ENCODE assay signal across 9 mouse cellular contexts in the genomic region with DNA sequence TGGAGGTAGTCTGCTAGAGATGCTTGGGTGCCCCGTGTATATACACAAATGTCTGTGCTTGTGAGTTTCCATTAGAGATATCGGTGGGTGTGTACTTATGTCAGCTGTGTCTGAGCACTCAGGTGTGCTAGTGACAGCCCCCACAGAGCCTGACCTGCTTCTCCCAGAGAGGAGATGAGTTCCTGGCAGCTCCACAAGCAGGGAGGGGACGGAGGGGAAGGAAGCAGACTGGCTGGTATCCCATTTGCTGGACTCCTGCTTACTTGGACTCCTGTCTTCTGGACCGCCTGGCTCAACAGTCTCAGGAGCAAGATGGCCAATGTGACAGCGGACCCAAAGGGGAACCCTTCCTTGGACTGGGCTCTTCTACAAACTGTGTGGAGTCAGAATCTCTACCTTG. TPM values are rescaled to one million over a fixed set of nuclear protein-coding genes. Genes with fewer than 3 reads are reported as not detected.
DNase-seq lines count a peak whose midpoint lies in the region; ATAC-seq lines count a peak whose summit lies in the region.
"Had no signal": no experiment of that assay in that cellular context is flagged by ENCODE, and none has a peak within 500 bp of the region (broad histone marks: within the 10 kb centered on the region; RNA-seq: fewer than 3 reads in every experiment).

No protein-coding gene starts in this region.

- WGBS in heart, embryonic 12.5 days = 78% methylated on average over 5 of the region's 5 CpGs
- 59% methylated on average over 5 of the region's 5 CpGs for WGBS in stomach, embryonic 14.5 days
- WGBS in forebrain, embryonic 11.5 days = 81% methylated on average over 5 of the region's 5 CpGs

- no peak for DNase-seq in heart, adult 9 months (ENCODE audit: low spot score in 2 of 2)
- peak; percentile 18 for DNase-seq in lung, postnatal 14 days
- DNase-seq in lung, postnatal 25 days (ENCODE audit: low spot score) = no peak
- DNase-seq in gastrocnemius, adult 8-10 months (ENCODE audit: low spot score in 2 of 2) = peak; percentile 61 to 75
- no peak for DNase-seq in ovary, postnatal 10 days (ENCODE audit: low spot score)
- no peak for DNase-seq in forebrain, embryonic 11.5 days (ENCODE audit: low spot score)

- peaks cover 16% of the 10 kb centered on the region for H3K4me1 ChIP-seq in heart, embryonic 12.5 days (replicated peaks)
- peaks cover 15% of the 10 kb centered on the region; the same call in 1 of the 2 replicates for H3K4me1 ChIP-seq in stomach, embryonic 14.5 days (ENCODE audit: control insufficient read depth, insufficient read depth, low read length)
- peaks cover 2% of the 10 kb centered on the region; the same call in 1 of the 2 replicates for H3K4me1 ChIP-seq in forebrain, embryonic 11.5 days (replicated peaks; ENCODE audit: control insufficient read depth, insufficient read depth, low read length)

- ATAC-seq in heart, embryonic 12.5 days (ENCODE audit: insufficient number of reproducible peaks, low FRiP score) = no peak
- ATAC-seq in stomach, embryonic 14.5 days (ENCODE audit: insufficient number of reproducible peaks, insufficient read depth, low FRiP score, low read depth) = no peak
- ATAC-seq in forebrain, embryonic 11.5 days (replicated peaks; ENCODE audit: low FRiP score) = no peak

- H3K4me2 ChIP-seq in heart, embryonic 12.5 days = peak overlapping the region; percentile 85
- H3K4me2 ChIP-seq in stomach, embryonic 14.5 days (replicated peaks; ENCODE audit: low read depth, low read length) = peak overlapping the region; percentile 55
- H3K4me2 ChIP-seq in forebrain, embryonic 11.5 days (ENCODE audit: low read depth, low read length, severe bottlenecking) = no peak overlapping the region

- H3K36me3 ChIP-seq in heart, embryonic 12.5 days = no peaks in the 10 kb centered on the region
- no peaks in the 10 kb centered on the region for H3K36me3 ChIP-seq in stomach, embryonic 14.5 days (ENCODE audit: control insufficient read depth, insufficient read depth, low read length)
- no peaks in the 10 kb centered on the region for H3K36me3 ChIP-seq in forebrain, embryonic 11.5 days (ENCODE audit: control insufficient read depth, insufficient read depth, low read length)

- no peak overlapping the region for H3K27ac ChIP-seq in heart, embryonic 12.5 days (ENCODE audit: poor library complexity, severe bottlenecking)
- peak overlapping the region; percentile 68; the same call in 1 of the 2 replicates for H3K27ac ChIP-seq in stomach, embryonic 14.5 days (ENCODE audit: low read length)
- H3K27ac ChIP-seq in forebrain, embryonic 11.5 days (ENCODE audit: low read depth, low read length) = no peak overlapping the region
- H3K27ac ChIP-seq: liver, embryonic 14.5 days had no signal

- H3K27me3 ChIP-seq in heart, embryonic 12.5 days (replicated peaks) = no peaks in the 10 kb centered on the region
- no peaks in the 10 kb centered on the region for H3K27me3 ChIP-seq in stomach, embryonic 14.5 days (ENCODE audit: control insufficient read depth, insufficient read depth, low read length)
- no peaks in the 10 kb centered on the region for H3K27me3 ChIP-seq in forebrain, embryonic 11.5 days (ENCODE audit: control insufficient read depth, insufficient read depth, low read length)

- no peaks in the 10 kb centered on the region for H3K9me3 ChIP-seq in heart, embryonic 12.5 days (replicated peaks)
- no peaks in the 10 kb centered on the region for H3K9me3 ChIP-seq in stomach, embryonic 14.5 days (ENCODE audit: control insufficient read depth, low read depth, low read length)
- H3K9me3 ChIP-seq in forebrain, embryonic 11.5 days (ENCODE audit: control insufficient read depth, low read length) = no peaks in the 10 kb centered on the region

- H3K4me3 ChIP-seq in heart, embryonic 12.5 days = no peak overlapping the region
- peak overlapping the region; percentile 22; the same call in 1 of the 2 replicates for H3K4me3 ChIP-seq in stomach, embryonic 14.5 days (ENCODE audit: low read depth, low read length)
- H3K4me3 ChIP-seq in forebrain, embryonic 11.5 days (ENCODE audit: low read depth, low read length) = no peak overlapping the region

- H3K9ac ChIP-seq in heart, embryonic 12.5 days = peak overlapping the region; percentile 68; the same call in 1 of the 2 replicates
- H3K9ac ChIP-seq in stomach, embryonic 14.5 days (replicated peaks; ENCODE audit: low read depth, low read length) = no peak overlapping the region
- no peak overlapping the region for H3K9ac ChIP-seq in forebrain, embryonic 11.5 days (ENCODE audit: low read length)
- H3K9ac ChIP-seq: liver, embryonic 14.5 days had no signal

RNA-seq across cellular contexts. Expression of gene Neurl1a, which starts 50.8 kb away (rescaled TPM):
- polyA plus RNA-seq in heart, embryonic 12.5 days (2016; fragmentation: Nextera tagmentation; extraction: Ambion mirVana) = 2.3 and 2.8 TPM in 2 replicates
- 100 to 1,000 TPM; 127 to 155 (median 146) TPM for total RNA-seq in gastrocnemius, adult 8-10 months (2022)
- polyA plus RNA-seq in stomach, embryonic 14.5 days (2014; fragmentation: Nextera tagmentation; extraction: Ambion mirVana) = 9.5 and 10.2 TPM in 2 replicates
- 3.7 and 4.5 TPM in 2 replicates for polyA plus RNA-seq in forebrain, embryonic 11.5 days (2014; fragmentation: Nextera tagmentation; extraction: Ambion mirVana)

Comparison
In these comparisons a context has a peak if more than half of its experiments do, and no peak if none do; other contexts are left out.
1. DNase-seq: peak in lung, postnatal 14 days (single experiment) and gastrocnemius, adult 8-10 months (2 of 2); none in heart, adult 9 months (0 of 2), lung, postnatal 25 days (single experiment), ovary, postnatal 10 days (single experiment) and forebrain, embryonic 11.5 days (single experiment).